Mouse (Mus musculus): Measurements from ENCODE around the gene Clcn6. TPM values are rescaled to one million over a fixed set of nuclear protein-coding genes. Genes with fewer than 3 reads are reported as not detected.
A peak's percentile ranks its signal among the peaks of the same experiment; 100 is the strongest.

Clcn6 gene
- total and polyA plus RNA-seq, 2 experiments from 2014 or later: 26.3 to 61.0 TPM

DNA sequence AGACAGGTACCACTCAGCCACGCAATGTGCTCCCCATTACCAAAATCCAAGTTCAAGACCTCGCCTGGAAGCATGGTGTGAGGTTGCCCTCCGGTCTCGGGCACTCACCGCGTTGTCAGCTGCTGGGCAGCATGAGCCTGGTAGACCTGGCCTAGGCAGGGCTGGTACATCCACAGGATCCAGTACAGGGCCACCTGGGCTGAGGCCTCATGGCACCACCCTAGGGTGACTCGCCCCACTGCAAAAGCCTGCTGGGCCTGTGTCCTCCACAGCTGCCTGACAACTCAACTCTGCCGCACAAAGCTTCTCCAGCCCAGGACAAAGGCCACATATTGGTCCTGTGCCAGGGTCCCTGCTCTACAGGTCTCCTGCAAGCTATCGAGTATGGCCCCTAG lies 22.5 kb upstream of the Clcn6 start:
- ATAC-seq: no peak
- DNase-seq: no peak
- Histone ChIP-seq H3K36me3 (ENCODE audit: insufficient read depth) (peaks cover 24% of the 10 kb centered on the region), H3K4me3 (ENCODE audit: low read depth, low read length) (no peak overlapping the region), H3K4me1 (ENCODE audit: insufficient read depth) (no peaks in the 10 kb centered on the region), H3K9me3 (ENCODE audit: low read length) (no peaks in the 10 kb centered on the region), H3K4me2 (ENCODE audit: low read depth) (no peak overlapping the region), H3K27me3 (ENCODE audit: insufficient read depth, low read length) (no peaks in the 10 kb centered on the region), H3K27ac (ENCODE audit: low read depth, low read length) (no peak overlapping the region), H3K9ac (no peak overlapping the region)
- WGBS: 91% methylated on average over 9 of the region's 9 CpGs
- TF ChIP-seq CTCF (IDR thresholded peaks at IDR 0.05; ENCODE audit: low read depth): no peak

DNA sequence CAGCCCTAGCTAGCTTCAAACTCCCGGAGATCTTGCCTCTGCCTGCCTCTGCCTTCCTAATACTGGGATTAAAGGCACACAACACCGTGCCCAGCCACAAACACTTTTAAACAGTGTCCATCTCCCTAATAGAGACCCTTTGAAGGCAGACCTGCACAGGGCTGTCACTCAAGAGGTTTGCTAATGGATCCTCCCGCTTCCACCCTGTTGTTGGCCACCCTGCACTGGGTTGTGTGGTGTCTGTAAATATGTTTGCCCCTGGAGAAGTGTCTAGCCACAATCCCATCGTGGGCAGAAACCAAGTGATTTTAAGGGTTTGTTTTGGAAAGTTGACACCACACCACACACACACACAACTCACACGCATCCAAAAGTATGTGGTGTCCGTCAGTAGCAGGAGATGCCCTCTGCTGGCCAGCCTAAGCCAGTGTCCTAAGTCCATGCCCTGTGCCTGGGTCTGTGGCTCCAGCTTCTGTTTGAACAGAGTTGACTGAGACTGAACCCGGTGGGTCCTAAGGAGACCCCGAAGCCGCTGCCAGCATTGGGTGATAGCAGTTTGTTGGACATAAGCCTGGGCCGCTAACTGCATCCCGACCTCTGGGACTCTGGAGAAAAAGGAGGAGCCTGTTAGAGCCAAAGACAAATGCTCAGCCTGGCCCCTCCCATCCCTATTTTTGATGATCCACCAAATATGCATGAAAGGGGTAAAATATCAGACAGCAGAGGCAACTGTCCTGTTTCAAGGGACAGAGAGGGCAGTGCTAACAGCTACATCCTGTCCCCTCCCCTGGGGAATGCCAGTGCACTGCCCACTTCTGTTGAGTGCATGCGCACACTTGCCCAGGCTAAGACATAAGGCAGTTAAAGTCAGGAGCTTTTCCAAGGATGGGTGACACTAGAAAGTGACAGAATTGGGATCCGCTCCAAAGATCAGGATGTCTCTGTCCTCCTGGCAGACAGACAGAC lies 21.8 kb upstream of the Clcn6 start:
- Histone ChIP-seq H3K4me3 (ENCODE audit: low read depth, low read length) (no peak overlapping the region), H3K4me1 (ENCODE audit: insufficient read depth) (no peaks in the 10 kb centered on the region), H3K27me3 (ENCODE audit: insufficient read depth, low read length) (no peaks in the 10 kb centered on the region), H3K9me3 (ENCODE audit: low read length) (no peaks in the 10 kb centered on the region), H3K4me2 (ENCODE audit: low read depth) (no peak overlapping the region), H3K9ac (no peak overlapping the region), H3K36me3 (ENCODE audit: insufficient read depth) (peaks cover 31% of the 10 kb centered on the region), H3K27ac (ENCODE audit: low read depth, low read length) (no peak overlapping the region)
- 51% methylated on average over 13 of the region's 13 CpGs for WGBS
- peak; percentile 55 for TF ChIP-seq CTCF (IDR thresholded peaks at IDR 0.05; ENCODE audit: low read depth)
- DNase-seq (no peak), ATAC-seq (no peak)

DNA sequence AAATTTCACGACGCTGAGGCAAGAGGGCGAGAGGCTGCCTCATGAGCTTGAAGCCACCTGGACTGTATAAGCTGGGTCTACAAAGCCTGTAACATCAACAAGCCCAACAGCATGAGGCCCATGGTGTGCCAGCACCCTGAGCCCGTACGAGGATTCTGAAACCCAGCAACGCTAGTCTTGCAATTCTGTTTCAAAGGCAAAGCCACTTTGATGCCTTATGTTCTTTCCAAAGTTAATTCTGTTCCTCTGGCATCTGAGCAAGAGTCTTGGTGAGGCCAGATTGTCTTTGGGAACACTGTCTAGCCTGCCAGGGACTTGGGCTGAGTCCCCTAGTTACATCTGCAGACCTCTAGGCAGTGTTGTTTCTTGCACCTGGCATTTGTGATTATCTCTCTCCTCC lies 20.4 kb upstream of the Clcn6 start:
- DNase-seq: peak; percentile 70
- 62% methylated on average over 6 of the region's 6 CpGs for WGBS
- Histone ChIP-seq H3K9ac (no peak overlapping the region), H3K36me3 (ENCODE audit: insufficient read depth) (peaks cover 43% of the 10 kb centered on the region), H3K27me3 (ENCODE audit: insufficient read depth, low read length) (no peaks in the 10 kb centered on the region), H3K9me3 (ENCODE audit: low read length) (no peaks in the 10 kb centered on the region), H3K4me2 (ENCODE audit: low read depth) (no peak overlapping the region), H3K4me1 (ENCODE audit: insufficient read depth) (no peaks in the 10 kb centered on the region), H3K27ac (ENCODE audit: low read depth, low read length) (peak overlapping the region; percentile 42; the same call in 1 of the 2 replicates), H3K4me3 (ENCODE audit: low read depth, low read length) (no peak overlapping the region)
- ATAC-seq: peak; percentile 84
- TF ChIP-seq CTCF (IDR thresholded peaks at IDR 0.05; ENCODE audit: low read depth): no peak

DNA sequence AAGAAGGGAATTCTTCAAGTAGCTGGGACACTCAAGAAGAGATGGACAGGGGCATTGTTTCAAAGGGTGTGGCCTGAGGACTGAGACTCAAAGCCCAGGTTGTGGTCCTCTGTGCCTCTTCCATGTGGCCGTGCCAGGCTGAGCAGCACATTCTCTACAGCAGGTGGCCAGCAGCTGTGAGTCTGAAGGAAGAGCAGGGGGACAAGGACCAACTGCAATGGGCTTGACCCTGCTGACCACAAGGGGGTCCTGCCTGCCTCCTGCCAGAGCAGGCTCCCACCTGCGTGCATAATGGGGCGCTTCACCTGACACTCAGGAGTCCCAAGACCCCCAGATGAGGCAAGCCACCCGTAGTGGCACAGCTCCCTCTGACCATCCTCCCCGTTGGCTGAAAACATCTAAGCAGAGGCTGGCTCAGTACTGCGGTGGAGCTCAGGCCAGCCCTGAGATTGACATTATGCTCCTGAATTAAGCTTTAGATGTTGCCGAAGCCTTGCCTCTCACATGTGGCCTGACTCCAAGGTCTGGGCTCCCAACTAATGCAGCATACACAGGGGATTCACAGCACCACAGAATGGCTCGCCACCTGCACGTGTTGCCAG lies 19.7 kb upstream of the Clcn6 start:
- Histone ChIP-seq H3K9ac (no peak overlapping the region), H3K27me3 (ENCODE audit: insufficient read depth, low read length) (no peaks in the 10 kb centered on the region), H3K27ac (ENCODE audit: low read depth, low read length) (peak overlapping the region; percentile 42), H3K36me3 (ENCODE audit: insufficient read depth) (peaks cover 48% of the 10 kb centered on the region), H3K9me3 (ENCODE audit: low read length) (no peaks in the 10 kb centered on the region), H3K4me2 (ENCODE audit: low read depth) (no peak overlapping the region), H3K4me3 (ENCODE audit: low read depth, low read length) (no peak overlapping the region), H3K4me1 (ENCODE audit: insufficient read depth) (no peaks in the 10 kb centered on the region)
- WGBS: 86% methylated on average over 9 of the region's 9 CpGs
- no peak for TF ChIP-seq CTCF (IDR thresholded peaks at IDR 0.05; ENCODE audit: low read depth)
- DNase-seq (no peak), ATAC-seq (no peak)

DNA sequence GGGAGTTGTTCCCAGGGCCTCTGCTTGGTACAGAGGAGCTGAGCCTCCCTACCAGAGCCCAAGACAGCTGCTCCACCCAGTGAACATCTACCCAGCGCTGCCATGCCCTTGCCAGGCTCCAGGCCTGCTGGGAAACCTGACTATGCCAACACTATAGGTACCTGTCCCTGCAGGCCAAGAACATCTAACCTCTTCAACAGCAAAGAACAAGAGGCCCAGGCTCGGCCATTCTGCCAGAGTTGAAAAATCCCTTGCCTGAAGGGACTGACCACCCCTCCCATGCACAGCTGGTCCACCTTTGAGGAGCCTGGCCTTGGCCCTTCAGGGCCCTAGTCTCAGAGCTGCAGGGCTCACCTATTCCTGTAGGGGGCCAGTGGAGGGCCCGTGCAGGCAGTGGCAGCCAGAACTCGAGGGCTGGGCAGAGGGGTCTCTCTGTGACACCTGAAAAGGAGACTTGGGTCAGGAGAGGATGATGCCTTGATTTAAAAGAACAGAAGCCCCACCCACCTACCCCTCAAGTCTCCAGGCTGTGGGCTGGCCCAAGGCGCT lies 19.1 kb upstream of the Clcn6 start:
- Histone ChIP-seq H3K4me2 (ENCODE audit: low read depth) (no peak overlapping the region), H3K27me3 (ENCODE audit: insufficient read depth, low read length) (no peaks in the 10 kb centered on the region), H3K9ac (no peak overlapping the region), H3K9me3 (ENCODE audit: low read length) (no peaks in the 10 kb centered on the region), H3K27ac (ENCODE audit: low read depth, low read length) (no peak overlapping the region), H3K36me3 (ENCODE audit: insufficient read depth) (peaks cover 53% of the 10 kb centered on the region), H3K4me1 (ENCODE audit: insufficient read depth) (no peaks in the 10 kb centered on the region), H3K4me3 (ENCODE audit: low read depth, low read length) (no peak overlapping the region)
- ATAC-seq: no peak
- 66% methylated on average over 5 of the region's 5 CpGs for WGBS
- TF ChIP-seq CTCF (IDR thresholded peaks at IDR 0.05; ENCODE audit: low read depth): peak; percentile 14; the same call in 1 of the 2 replicates
- DNase-seq: no peak

DNA sequence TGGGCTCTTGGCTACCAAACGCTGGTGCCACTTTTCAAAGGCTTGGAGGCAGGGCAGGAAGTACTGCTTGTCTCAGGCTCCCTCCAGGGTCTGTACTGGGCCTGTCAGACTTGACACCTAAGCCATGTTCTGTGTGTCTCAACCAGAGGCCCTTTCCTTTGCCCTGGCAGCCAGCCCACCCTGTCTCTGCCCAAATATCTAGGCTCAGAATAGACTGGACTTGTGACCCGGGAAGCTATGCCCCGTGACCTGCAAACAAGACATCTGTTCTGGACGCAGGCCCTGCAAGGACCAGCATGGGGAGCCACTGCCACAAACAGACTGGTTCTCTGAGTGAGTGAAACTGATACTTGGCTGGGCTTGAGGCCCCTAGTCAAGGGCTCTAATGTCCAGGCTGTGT lies 18.2 kb upstream of the Clcn6 start:
- Histone ChIP-seq H3K9me3 (ENCODE audit: low read length) (no peaks in the 10 kb centered on the region), H3K36me3 (ENCODE audit: insufficient read depth) (peaks cover 62% of the 10 kb centered on the region), H3K4me3 (ENCODE audit: low read depth, low read length) (no peak overlapping the region), H3K27me3 (ENCODE audit: insufficient read depth, low read length) (no peaks in the 10 kb centered on the region), H3K9ac (no peak overlapping the region), H3K27ac (ENCODE audit: low read depth, low read length) (no peak overlapping the region), H3K4me2 (ENCODE audit: low read depth) (no peak overlapping the region), H3K4me1 (ENCODE audit: insufficient read depth) (no peaks in the 10 kb centered on the region)
- DNase-seq (no peak), ATAC-seq (no peak)
- TF ChIP-seq CTCF (IDR thresholded peaks at IDR 0.05; ENCODE audit: low read depth): no peak
- 95% methylated on average over 4 of the region's 4 CpGs for WGBS

DNA sequence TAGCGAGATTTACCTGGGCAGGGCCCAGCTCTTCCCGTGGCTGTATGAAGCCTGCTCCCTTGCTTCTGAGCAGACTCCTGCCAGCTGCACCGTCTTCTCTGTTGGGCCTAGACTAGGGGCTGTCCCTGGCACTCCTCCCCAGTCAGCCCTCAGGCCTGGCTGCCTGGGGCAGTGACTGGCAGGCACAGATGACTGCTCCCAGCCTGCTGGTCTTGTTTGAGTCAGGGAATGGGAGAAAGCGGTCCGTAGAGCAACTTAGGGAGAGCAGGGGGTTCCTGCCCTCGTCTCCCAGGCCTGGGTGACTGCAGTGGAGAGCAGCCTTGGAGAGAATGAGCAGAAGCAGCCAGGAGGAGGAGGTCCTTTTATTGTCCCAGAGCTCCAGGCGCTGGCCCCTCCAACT lies 17.6 kb upstream of the Clcn6 start:
- no peak for TF ChIP-seq CTCF (IDR thresholded peaks at IDR 0.05; ENCODE audit: low read depth)
- H3K4me2 ChIP-seq (ENCODE audit: low read depth): no peak overlapping the region
- peaks cover 68% of the 10 kb centered on the region for H3K36me3 ChIP-seq (ENCODE audit: insufficient read depth)
- DNase-seq: no peak
- no peaks in the 10 kb centered on the region for H3K9me3 ChIP-seq (ENCODE audit: low read length)
- H3K9ac ChIP-seq: no peak overlapping the region
- H3K27me3 ChIP-seq (ENCODE audit: insufficient read depth, low read length): no peaks in the 10 kb centered on the region
- no peak for ATAC-seq
- WGBS: 77% methylated on average over 7 of the region's 7 CpGs
- H3K27ac ChIP-seq (ENCODE audit: low read depth, low read length): no peak overlapping the region
- no peak overlapping the region for H3K4me3 ChIP-seq (ENCODE audit: low read depth, low read length)
- no peaks in the 10 kb centered on the region for H3K4me1 ChIP-seq (ENCODE audit: insufficient read depth)

All from forebrain, postnatal 0 days (tissue).